ENCODE assay signal across 27 mouse cellular contexts in the genomic region with DNA sequence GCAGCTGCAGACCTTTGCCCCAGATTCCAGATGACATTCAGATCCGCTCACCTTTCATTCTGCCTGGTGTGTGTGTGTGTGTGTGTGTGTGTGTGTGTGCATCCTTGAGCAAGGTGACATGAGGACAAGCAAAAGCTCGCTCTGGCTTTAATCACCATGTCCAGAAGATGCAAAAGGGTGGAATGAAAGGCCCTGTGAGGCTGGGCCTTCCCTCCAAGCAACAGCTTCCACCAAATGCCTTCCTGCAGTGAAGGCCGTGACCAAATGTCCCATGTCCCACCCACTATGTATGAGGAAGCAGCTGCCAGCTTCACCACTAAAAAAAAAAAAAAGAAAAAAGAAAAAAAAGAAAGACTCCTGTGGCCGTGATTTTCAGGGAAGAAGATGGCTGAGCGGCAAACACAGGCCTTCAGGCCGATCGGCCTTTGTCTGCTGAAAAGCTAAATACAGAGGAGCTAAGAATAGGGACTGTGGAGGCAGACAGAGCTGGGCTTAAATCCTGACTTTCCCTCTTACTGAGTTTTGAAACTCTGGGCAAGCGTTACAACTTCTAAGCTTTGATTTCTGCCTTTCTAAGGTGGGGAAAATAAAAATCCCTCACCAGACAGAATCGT. TPM values are rescaled to one million over a fixed set of nuclear protein-coding genes. Genes with fewer than 3 reads are reported as not detected.
DNase-seq lines count a peak whose midpoint lies in the region; ATAC-seq lines count a peak whose summit lies in the region.
"Had no signal": no experiment of that assay in that cellular context is flagged by ENCODE, and none has a peak within 500 bp of the region (broad histone marks: within the 10 kb centered on the region; RNA-seq: fewer than 3 reads in every experiment).

No protein-coding gene starts in this region.

- H3K9me3 ChIP-seq in midbrain, embryonic 10.5 days (replicated peaks) = no peaks in the 10 kb centered on the region
- H3K9me3 ChIP-seq in midbrain, embryonic 16.5 days (replicated peaks; ENCODE audit: control insufficient read depth, low read length, poor library complexity, severe bottlenecking) = no peaks in the 10 kb centered on the region
- H3K9me3 ChIP-seq in forebrain, embryonic 15.5 days = no peaks in the 10 kb centered on the region
- H3K9me3 ChIP-seq: embryonic facial prominence, embryonic 13.5 days; forebrain, embryonic 10.5 days; heart, embryonic 15.5 days; hindbrain, embryonic 12.5 days; limb, embryonic 13.5 days had no signal

- WGBS in midbrain, embryonic 10.5 days = 76% methylated on average over 9 of the region's 9 CpGs
- 34% methylated on average over 9 of the region's 9 CpGs for WGBS in midbrain, embryonic 16.5 days
- 62% methylated on average over 9 of the region's 9 CpGs for WGBS in forebrain, embryonic 15.5 days

- H3K4me1 ChIP-seq in midbrain, embryonic 10.5 days = peaks cover 29% of the 10 kb centered on the region
- peaks cover 2% of the 10 kb centered on the region; the same call in 1 of the 2 replicates for H3K4me1 ChIP-seq in midbrain, embryonic 16.5 days (ENCODE audit: control insufficient read depth, insufficient read depth, low read length)
- peaks cover 17% of the 10 kb centered on the region for H3K4me1 ChIP-seq in brown adipose tissue, adult 24 weeks (ENCODE audit: control insufficient read depth, insufficient read depth, insufficient read length, low read length)
- 0 out of 2 replicates have a peak, but pooled peaks cover 2% of the 10 kb centered on the region for H3K4me1 ChIP-seq in forebrain, embryonic 15.5 days
- H3K4me1 ChIP-seq: embryonic facial prominence, embryonic 13.5 days; limb, embryonic 13.5 days had no signal

- peak overlapping the region; percentile 29; the same call in 1 of the 2 replicates for H3K27ac ChIP-seq in midbrain, embryonic 10.5 days (replicated peaks)
- no peak overlapping the region for H3K27ac ChIP-seq in midbrain, embryonic 16.5 days (ENCODE audit: low read length)
- 0 out of 2 replicates have a peak overlapping the region, but pooled peaks have one; percentile 15 for H3K27ac ChIP-seq in brown adipose tissue, adult 24 weeks (replicated peaks; ENCODE audit: low read depth, low read length)
- H3K27ac ChIP-seq in forebrain, embryonic 15.5 days (replicated peaks) = no peak overlapping the region
- H3K27ac ChIP-seq: embryonic facial prominence, embryonic 13.5 days; forebrain, embryonic 10.5 days; heart, embryonic 15.5 days; hindbrain, embryonic 12.5 days; kidney, postnatal 0 days; limb, embryonic 13.5 days had no signal

- H3K36me3 ChIP-seq in midbrain, embryonic 10.5 days = no peaks in the 10 kb centered on the region
- no peaks in the 10 kb centered on the region for H3K36me3 ChIP-seq in midbrain, embryonic 16.5 days (ENCODE audit: control insufficient read depth, insufficient read depth, low read length)
- H3K36me3 ChIP-seq in forebrain, embryonic 15.5 days = no peaks in the 10 kb centered on the region
- H3K36me3 ChIP-seq: embryonic facial prominence, embryonic 13.5 days; forebrain, embryonic 10.5 days; G1E; heart, embryonic 15.5 days; hindbrain, embryonic 12.5 days; limb, embryonic 13.5 days had no signal

- no peak overlapping the region for H3K4me2 ChIP-seq in midbrain, embryonic 16.5 days (ENCODE audit: low read length)
- no peak overlapping the region for H3K4me2 ChIP-seq in forebrain, embryonic 15.5 days (replicated peaks)
- H3K4me2 ChIP-seq: embryonic facial prominence, embryonic 13.5 days; heart, embryonic 15.5 days; hindbrain, embryonic 12.5 days; limb, embryonic 13.5 days; liver, embryonic 11.5 days had no signal

- H3K27me3 ChIP-seq in midbrain, embryonic 10.5 days (ENCODE audit: low read depth, poor library complexity, severe bottlenecking) = no peaks in the 10 kb centered on the region
- H3K27me3 ChIP-seq in midbrain, embryonic 16.5 days (ENCODE audit: control insufficient read depth, insufficient read depth, low read depth, low read length) = no peaks in the 10 kb centered on the region
- H3K27me3 ChIP-seq in forebrain, embryonic 15.5 days = no peaks in the 10 kb centered on the region
- H3K27me3 ChIP-seq: embryonic facial prominence, embryonic 13.5 days; hindbrain, embryonic 12.5 days had no signal

- H3K9ac ChIP-seq in midbrain, embryonic 16.5 days (ENCODE audit: low read depth, low read length) = no peak overlapping the region
- no peak overlapping the region for H3K9ac ChIP-seq in forebrain, embryonic 15.5 days (replicated peaks)
- H3K9ac ChIP-seq: embryonic facial prominence, embryonic 13.5 days; heart, embryonic 15.5 days; hindbrain, embryonic 12.5 days; limb, embryonic 13.5 days had no signal

- H3K4me3 ChIP-seq in midbrain, embryonic 10.5 days = no peak overlapping the region
- no peak overlapping the region for H3K4me3 ChIP-seq in midbrain, embryonic 16.5 days (ENCODE audit: low read depth, low read length)
- no peak overlapping the region for H3K4me3 ChIP-seq in brown adipose tissue, adult 24 weeks (ENCODE audit: insufficient read depth, low read depth, low read length)
- no peak overlapping the region for H3K4me3 ChIP-seq in forebrain, embryonic 15.5 days
- H3K4me3 ChIP-seq: embryonic facial prominence, embryonic 13.5 days; forebrain, embryonic 10.5 days; heart, embryonic 15.5 days; hindbrain, embryonic 12.5 days; limb, embryonic 13.5 days had no signal

- DNase-seq in frontal cortex, postnatal 25 days (ENCODE audit: low spot score in 2 of 2) = no peak
- DNase-seq in midbrain, embryonic 10.5 days (ENCODE audit: low spot score) = no peak
- DNase-seq in c-Kit-positive CD71-positive TER-119-positive erythroid progenitor cells, embryonic 14.5 days (ENCODE audit: low spot score) = no peak
- DNase-seq: adrenal gland, postnatal 14 days; cerebellum, adult 9-10 months; gastrocnemius, postnatal 10 days; kidney, adult 8-10 months; layer of hippocampus, adult 9-11 months; lung, postnatal 36 days; retina, postnatal 1 day; right cerebral cortex, postnatal 14 days; thymus, postnatal 14 days had no signal

- ATAC-seq in frontal cortex, adult (ENCODE audit: low TSS enrichment) = peak; percentile 62
- no peak for ATAC-seq in midbrain, embryonic 16.5 days
- ATAC-seq in forebrain, embryonic 15.5 days (replicated peaks) = no peak
- ATAC-seq: forebrain, embryonic 16.5 days; intestine, embryonic 16.5 days; Patski had no signal

RNA-seq across cellular contexts. Expression of a gene that starts 14.3 kb away (rescaled TPM):
- 0.14 and 0.15 TPM in 2 replicates for polyA plus RNA-seq in midbrain, embryonic 10.5 days (2016; fragmentation: Nextera tagmentation; extraction: Ambion mirVana)
- 1.1 and 1.2 TPM in 2 replicates for polyA plus RNA-seq in midbrain, embryonic 16.5 days (2015; fragmentation: Nextera tagmentation; extraction: Ambion mirVana)
- polyA plus RNA-seq in brown adipose tissue, adult 24 weeks (2012; ENCODE audit: insufficient read depth, insufficient read length, missing spikeins) = 0.63 and 0.87 TPM in 2 replicates
- 0.33 and 0.42 TPM in 2 replicates for polyA plus RNA-seq in forebrain, embryonic 15.5 days (2015; fragmentation: Nextera tagmentation; extraction: Ambion mirVana)
- polyA plus RNA-seq: embryonic facial prominence, embryonic 13.5 days; G1E; Patski had no signal

Comparison
In these comparisons a context has a peak if more than half of its experiments do, and no peak if none do; other contexts are left out.
1. H3K27ac ChIP-seq: peak in midbrain, embryonic 10.5 days (single experiment) and brown adipose tissue, adult 24 weeks (single experiment); none in midbrain, embryonic 16.5 days (single experiment) and forebrain, embryonic 15.5 days (single experiment).